Mouse (Mus musculus) lung, postnatal 14 days (tissue): Measurements from ENCODE around the gene Lmf2.

Experiments
- DNase-seq: peaks from one replicate; pipeline ENCODE4 v3.0.0; 2021

Lmf2 gene

GRCm38 (mm10) chr15:89355241-89356187 lies at the start of gene Lmf2, which contains the start of gene Ncaph2:
Gene Lmf2 (minus strand): TSS chr15:89355659.
Gene Ncaph2 (plus strand): TSS chr15:89355719.
- DNase-seq, result peak; percentile 97

DNA sequence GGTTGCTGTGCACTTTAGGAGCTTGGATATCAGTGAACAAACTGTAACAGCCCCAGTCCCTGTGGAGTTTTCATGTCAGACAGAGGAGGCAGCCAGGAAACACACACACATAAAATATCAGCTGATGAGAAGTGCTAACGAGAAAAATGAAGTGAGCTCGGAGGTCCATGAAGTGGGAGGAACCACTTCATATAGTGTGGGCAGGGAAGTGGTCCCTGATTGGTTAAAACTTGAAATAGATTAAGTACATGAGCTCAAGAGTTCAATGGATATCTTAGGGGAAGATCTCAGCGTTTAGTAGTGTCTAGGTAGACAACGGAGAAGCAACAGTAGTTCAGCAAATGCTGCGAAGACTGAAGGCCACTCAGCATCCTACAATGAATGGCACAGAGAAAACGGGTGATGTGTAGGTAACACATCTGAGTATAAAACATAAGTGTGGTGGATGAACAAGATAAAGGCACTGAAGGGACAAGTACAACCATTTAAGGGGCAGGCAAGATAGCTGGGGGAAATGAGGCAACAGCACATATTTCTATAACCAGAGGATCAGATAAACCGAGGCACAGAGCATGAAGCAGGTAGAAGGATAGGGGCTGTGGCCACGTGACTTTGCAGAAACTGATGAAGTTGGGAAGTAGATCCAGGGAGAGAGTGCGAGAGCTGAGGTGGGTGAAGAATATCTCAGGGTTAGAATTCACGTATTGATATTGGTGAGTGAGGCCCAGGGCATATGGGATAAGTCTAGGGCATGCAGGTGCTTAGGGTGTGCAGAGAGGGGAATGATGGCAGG lies 49.6 kb upstream of the Lmf2 start:
- no peak for DNase-seq

DNA sequence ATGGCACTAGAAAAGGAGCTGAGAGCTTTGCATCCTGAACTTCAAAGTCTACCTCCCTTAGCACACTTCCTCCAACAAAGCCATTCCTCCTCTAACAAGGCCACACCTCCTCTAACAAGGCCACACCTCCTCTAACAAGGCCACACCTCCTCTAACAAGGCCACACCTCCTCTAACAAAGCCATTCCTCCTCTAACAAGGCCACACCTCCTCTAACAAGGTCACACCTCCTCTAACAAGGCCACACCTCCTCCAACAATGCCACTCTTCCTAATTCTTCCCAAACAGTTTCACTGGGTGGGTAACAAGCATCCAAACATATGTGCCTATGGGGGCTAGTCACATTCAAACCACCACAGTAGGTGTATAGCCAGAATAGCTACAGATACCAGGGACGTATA lies 47.0 kb upstream of the Lmf2 start:
- DNase-seq, result no peak

DNA sequence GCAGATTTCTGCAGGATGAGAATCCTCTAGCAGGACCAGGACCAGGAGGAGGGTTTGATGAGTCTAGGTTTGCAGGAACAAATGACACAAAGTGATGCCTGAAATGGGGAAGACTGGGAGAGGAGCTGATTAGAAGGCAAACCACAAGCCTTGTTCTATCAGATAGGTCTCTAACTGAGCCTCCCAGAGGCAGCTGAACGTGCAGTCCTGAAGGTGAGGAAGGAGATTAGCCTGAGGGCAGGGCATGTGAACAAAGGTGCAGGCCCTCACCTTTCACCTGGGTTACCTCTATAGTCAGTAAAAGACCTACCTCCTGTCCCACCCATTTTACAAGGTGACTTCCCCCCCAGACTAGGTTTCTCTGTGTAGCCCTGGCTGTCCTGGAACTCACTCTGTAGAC lies 44.3 kb upstream of the Lmf2 start:
- no peak for DNase-seq

DNA sequence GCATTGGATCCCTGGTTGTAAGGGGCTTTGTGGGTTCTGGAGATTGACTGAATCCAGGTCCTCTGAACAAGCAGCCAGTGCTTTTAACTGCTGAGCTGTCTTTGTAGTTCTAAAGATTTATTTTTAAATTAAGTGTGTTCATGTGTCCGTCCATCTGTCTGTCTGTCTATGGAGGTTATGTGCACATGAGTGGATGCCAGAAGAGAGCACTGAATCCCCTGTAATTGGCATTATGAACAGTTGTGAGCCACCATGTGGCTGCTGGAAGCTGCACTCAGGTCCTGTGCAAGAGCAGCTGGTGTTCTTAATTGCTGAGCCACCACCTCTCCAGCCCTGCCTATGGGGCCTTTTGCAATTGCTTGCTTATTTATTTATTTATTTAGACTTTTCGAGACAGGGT lies 42.7 kb upstream of the Lmf2 start:
- no peak for DNase-seq

- DNase-seq, result no peak
Observed at GRCm38 (mm10) chr15:89396883-89397282, 41.4 kb upstream of the Lmf2 start.

- no peak for DNase-seq
Observed at GRCm38 (mm10) chr15:89390081-89390480, 34.6 kb upstream of the Lmf2 start.

GRCm38 (mm10) chr15:89387127-89387526 lies 31.7 kb upstream of the Lmf2 start:
- DNase-seq, result no peak

DNA sequence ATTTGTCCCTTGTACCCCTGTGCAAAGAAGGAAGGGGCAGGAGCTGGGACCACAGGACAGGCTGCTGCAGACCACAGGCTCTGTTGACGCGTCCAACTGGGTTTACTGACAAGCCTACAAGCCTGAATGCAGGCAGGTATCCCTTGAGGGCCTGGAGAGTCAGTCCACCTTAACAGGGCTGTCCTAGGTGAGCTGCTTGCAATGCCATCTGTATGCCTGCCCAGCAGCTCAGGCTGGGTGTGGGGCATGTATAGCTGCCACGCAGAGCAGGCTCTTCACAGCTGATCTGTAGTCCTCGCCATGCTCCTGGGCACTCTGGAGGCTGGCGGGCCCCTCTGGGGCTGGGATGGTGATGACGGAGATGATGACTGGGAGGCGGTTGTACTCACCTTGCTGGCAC lies 29.2 kb upstream of the Lmf2 start, which contains the start of gene Klhdc7b:
Gene Klhdc7b, plus strand, starts transcription at position 301 of the 400 bp plus-strand sequence.
- DNase-seq, result no peak

DNA sequence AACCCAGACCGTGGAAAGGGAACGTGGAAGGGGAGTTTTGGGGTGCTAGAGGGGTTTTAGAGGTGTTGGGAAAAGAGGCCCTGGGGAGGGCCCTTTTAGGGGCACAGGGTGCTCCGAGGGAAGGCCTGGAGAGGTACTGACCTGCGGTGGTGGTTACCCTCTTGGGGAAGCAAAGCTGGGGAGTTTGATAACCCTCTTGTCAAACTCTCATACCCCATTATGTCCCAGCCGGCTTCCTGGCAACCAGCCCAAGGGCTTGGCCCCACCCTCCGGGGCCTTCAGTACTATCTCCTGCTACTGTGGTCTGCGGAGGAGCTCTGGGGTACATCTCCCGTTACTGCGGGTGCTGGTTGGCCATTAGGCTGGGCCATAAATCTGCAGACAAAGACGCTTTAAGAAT lies 24.0 kb upstream of the Lmf2 start:
- peak; percentile 28 for DNase-seq

DNA sequence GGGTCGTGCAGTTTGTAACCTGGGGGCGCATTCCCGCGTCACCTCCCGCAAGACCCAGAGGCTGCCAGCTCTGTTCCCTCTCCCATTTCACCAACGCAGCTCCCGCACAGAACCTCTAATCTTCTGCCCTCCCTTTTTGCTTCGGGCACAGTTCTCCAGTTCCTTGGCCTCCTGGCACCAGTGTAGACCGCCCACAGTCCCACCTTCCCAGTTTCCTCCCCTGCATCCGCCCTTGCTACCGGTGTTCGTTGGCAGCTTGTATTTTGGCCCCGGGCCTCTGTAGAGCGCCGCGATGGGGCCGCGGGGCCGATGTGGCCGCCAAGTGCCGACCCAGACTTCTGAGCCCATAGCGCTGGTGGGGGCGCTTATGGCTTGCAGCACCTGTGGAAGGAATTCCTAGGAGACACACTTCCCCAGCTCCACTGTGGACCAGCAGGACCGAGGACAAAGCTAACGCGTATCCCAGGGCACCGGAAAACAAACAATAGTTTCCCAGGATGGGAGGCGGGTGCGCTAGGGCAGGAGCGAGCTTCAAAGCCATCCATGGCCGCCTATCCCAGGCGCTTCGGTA lies 23.5 kb upstream of the Lmf2 start, which contains the start of gene Odf3b:
Gene Odf3b, minus strand, starts transcription at position 452 of the 571 bp plus-strand sequence.
- peak; percentile 48 for DNase-seq

DNA sequence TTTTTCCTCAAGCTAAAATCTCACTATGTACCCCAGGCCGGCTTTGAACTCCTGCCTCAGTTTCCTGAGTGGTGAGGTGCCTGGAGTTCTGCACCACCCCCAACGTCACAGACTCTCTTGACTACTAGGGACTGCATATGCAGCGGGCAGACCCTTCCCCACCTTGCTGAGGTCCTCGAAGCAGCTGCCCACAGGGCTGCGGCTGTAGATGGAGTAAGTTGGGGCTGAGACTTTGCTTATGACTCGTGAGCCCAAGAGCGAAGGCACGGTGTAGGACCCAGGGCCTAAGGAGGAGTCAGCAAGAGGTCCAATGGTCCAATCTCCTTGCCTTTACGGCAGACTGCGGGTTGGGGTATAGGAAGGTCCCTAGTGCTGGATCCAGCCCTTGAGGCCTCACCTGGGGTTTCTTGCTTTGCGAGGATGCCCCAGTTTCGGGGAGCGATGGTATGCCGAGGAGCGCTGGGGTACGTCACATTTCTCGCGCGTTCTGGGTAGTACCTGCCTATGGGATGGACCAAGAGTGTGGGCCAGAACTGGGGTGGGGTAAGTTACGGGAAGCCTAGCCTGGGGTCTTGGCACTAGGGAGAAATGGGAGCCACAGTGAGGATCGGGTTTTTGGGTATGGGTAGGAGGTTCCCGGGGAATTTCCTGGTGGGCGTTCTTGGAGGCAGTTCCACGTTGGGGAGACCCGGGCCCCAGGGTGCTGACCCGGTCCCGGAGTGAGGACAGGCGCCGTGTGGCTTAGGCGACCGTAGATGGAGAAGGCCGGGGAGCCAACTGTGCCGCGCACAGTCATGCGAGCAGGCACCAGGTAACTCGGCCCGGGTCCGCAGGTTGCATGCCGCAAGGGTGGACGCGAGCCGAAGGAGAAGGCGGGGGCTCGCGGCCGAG lies 22.7 kb upstream of the Lmf2 start:
- no peak for DNase-seq

GRCm38 (mm10) chr15:89377362-89377761 lies 21.9 kb upstream of the Lmf2 start:
- no peak for DNase-seq

- DNase-seq, result no peak
Observed at GRCm38 (mm10) chr15:89376957-89377356, 21.5 kb upstream of the Lmf2 start, which contains the start of gene Tymp. Gene Tymp (minus strand): TSS chr15:89377039.

- DNase-seq, result no peak
Observed at GRCm38 (mm10) chr15:89376040-89376439, 20.6 kb upstream of the Lmf2 start.

DNA sequence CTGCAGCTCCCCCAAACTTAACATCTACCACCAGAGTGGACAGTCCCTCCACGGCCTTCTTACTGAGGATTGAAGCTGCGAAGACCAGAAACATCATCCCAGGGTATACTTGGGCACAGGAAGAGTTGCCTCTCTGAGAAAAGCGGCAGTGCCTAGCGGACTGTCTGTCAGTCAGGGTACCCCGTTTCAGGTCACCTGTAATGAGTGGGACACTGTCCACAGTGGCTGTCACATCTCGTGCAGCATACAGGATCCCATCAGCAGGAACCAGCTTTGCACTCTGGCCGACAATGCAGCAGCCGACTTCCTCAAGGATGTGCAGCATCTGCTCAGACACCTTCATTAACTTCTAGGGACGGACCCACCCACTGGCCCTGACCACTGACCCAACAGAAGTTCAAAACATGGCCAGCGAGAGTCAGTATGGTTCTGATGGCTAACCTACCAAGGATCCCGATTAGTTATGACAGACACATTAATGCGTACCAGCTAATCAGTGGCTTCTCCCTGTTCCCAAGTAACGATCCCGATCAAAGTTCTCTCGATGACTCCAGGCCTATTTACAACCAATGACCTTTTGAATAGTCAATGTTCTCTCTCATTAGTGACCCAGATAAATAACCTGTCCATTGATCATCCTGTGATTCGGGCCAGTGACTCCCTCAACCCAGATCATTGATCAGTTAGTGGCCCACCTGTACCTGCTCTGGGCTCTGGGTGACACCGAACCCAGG lies 19.5 kb upstream of the Lmf2 start:
- no peak for DNase-seq

- no peak for DNase-seq
Observed at GRCm38 (mm10) chr15:89374340-89374739, 18.9 kb upstream of the Lmf2 start.

GRCm38 (mm10) chr15:89373762-89374248 lies 18.3 kb upstream of the Lmf2 start, which contains the start of gene Sco2:
Gene Sco2 (minus strand): TSS chr15:89373846.
- DNase-seq, result peak; percentile 97

- peak; percentile 91 for DNase-seq
Observed at GRCm38 (mm10) chr15:89373027-89373761, 17.7 kb upstream of the Lmf2 start.

DNA sequence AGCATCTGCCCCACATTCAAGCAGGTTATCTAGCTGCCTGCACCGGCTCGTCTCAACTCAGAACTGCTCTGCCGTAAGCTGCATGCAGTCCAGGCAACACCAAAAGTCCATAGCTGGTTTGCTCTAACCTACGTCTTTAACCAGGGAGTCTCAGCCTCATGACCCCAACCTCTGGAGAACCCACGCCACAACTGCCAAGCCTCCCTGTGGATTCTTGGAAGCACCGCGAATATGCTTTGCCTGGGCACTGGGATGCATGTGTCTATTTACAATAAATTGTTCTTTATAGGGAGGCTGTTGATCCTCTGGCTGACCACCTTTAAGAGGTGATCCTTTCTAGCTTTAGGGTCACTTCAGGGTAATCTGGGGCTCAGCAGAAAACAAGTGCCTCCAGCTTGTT lies 17.1 kb upstream of the Lmf2 start:
- no peak for DNase-seq
